Mouse (Mus musculus): ENCODE data around the gene Dcbld1. TPM values are rescaled to one million over a fixed set of nuclear protein-coding genes. Genes with fewer than 3 reads are reported as not detected.
"Not testable (repeated sequence)": the region's sequence is repeated elsewhere in the genome, so short reads cannot be mapped to it uniquely, and the experiment has no call there.

Gene Dcbld1
- polyA plus RNA-seq, 1 experiment: not detected

- TF ChIP-seq POLR2A (IDR thresholded peaks at IDR 0.05; ENCODE audit: borderline replicate concordance, low read depth, low read length) (no peak), CTCF (IDR thresholded peaks at IDR 0.05; ENCODE audit: low read depth, low read length) (no peak)
- H3K4me1 ChIP-seq (ENCODE audit: control insufficient read depth, insufficient read depth, low read length): no peaks in the 10 kb centered on the region
- H3K27ac ChIP-seq (ENCODE audit: insufficient read depth, low read depth, low read length): no peak overlapping the region
- no peak overlapping the region for H3K4me3 ChIP-seq (ENCODE audit: insufficient read depth, low read length)
These were observed 43.2 kb downstream of the Dcbld1 start for GRCm38 (mm10) chr10:52276579-52276978.

GRCm38 (mm10) chr10:52277564-52277963, 44.1 kb downstream of the Dcbld1 start:
- not testable (repeated sequence) for H3K4me1 ChIP-seq (ENCODE audit: control insufficient read depth, insufficient read depth, low read length); H3K27ac ChIP-seq (ENCODE audit: insufficient read depth, low read depth, low read length); H3K4me3 ChIP-seq (ENCODE audit: insufficient read depth, low read length)

- Histone ChIP-seq H3K4me3 (ENCODE audit: insufficient read depth, low read length) (no peak overlapping the region), H3K27ac (ENCODE audit: insufficient read depth, low read depth, low read length) (no peak overlapping the region), H3K4me1 (ENCODE audit: control insufficient read depth, insufficient read depth, low read length) (no peaks in the 10 kb centered on the region)
- TF ChIP-seq CTCF (IDR thresholded peaks at IDR 0.05; ENCODE audit: low read depth, low read length) (no peak), POLR2A (IDR thresholded peaks at IDR 0.05; ENCODE audit: borderline replicate concordance, low read depth, low read length) (no peak)
These were observed 44.6 kb downstream of the Dcbld1 start for GRCm38 (mm10) chr10:52278011-52278434.

- TF ChIP-seq CTCF (IDR thresholded peaks at IDR 0.05; ENCODE audit: low read depth, low read length) (no peak), POLR2A (IDR thresholded peaks at IDR 0.05; ENCODE audit: borderline replicate concordance, low read depth, low read length) (no peak)
- Histone ChIP-seq H3K27ac (ENCODE audit: insufficient read depth, low read depth, low read length) (no peak overlapping the region), H3K4me3 (ENCODE audit: insufficient read depth, low read length) (no peak overlapping the region), H3K4me1 (ENCODE audit: control insufficient read depth, insufficient read depth, low read length) (no peaks in the 10 kb centered on the region)
These were observed 45.4 kb downstream of the Dcbld1 start for GRCm38 (mm10) chr10:52278866-52279265.

GRCm38 (mm10) chr10:52279876-52280275, 46.5 kb downstream of the Dcbld1 start:
- TF ChIP-seq POLR2A (IDR thresholded peaks at IDR 0.05; ENCODE audit: borderline replicate concordance, low read depth, low read length): no peak
- no peak for TF ChIP-seq CTCF (IDR thresholded peaks at IDR 0.05; ENCODE audit: low read depth, low read length)
- no peak overlapping the region for H3K4me3 ChIP-seq (ENCODE audit: insufficient read depth, low read length)

GRCm38 (mm10) chr10:52280623-52281022, 47.2 kb downstream of the Dcbld1 start:
- Histone ChIP-seq H3K4me1 (ENCODE audit: control insufficient read depth, insufficient read depth, low read length) (no peaks in the 10 kb centered on the region), H3K27ac (ENCODE audit: insufficient read depth, low read depth, low read length) (no peak overlapping the region), H3K4me3 (ENCODE audit: insufficient read depth, low read length) (no peak overlapping the region)
- no peak for TF ChIP-seq CTCF (IDR thresholded peaks at IDR 0.05; ENCODE audit: low read depth, low read length)
- no peak for TF ChIP-seq POLR2A (IDR thresholded peaks at IDR 0.05; ENCODE audit: borderline replicate concordance, low read depth, low read length)

More at GRCm38 (mm10) chr10:52279876-52280275, 46.5 kb downstream of the Dcbld1 start:
- H3K4me1 ChIP-seq (ENCODE audit: control insufficient read depth, insufficient read depth, low read length): no peaks in the 10 kb centered on the region
- no peak overlapping the region for H3K27ac ChIP-seq (ENCODE audit: insufficient read depth, low read depth, low read length)

- Histone ChIP-seq H3K4me1 (ENCODE audit: control insufficient read depth, insufficient read depth, low read length) (no peaks in the 10 kb centered on the region), H3K4me3 (ENCODE audit: insufficient read depth, low read length) (no peak overlapping the region), H3K27ac (ENCODE audit: insufficient read depth, low read depth, low read length) (no peak overlapping the region)
- TF ChIP-seq POLR2A (IDR thresholded peaks at IDR 0.05; ENCODE audit: borderline replicate concordance, low read depth, low read length): no peak
- TF ChIP-seq CTCF (IDR thresholded peaks at IDR 0.05; ENCODE audit: low read depth, low read length): no peak
These were observed 47.9 kb downstream of the Dcbld1 start for GRCm38 (mm10) chr10:52281337-52281736.

- H3K4me3 ChIP-seq (ENCODE audit: insufficient read depth, low read length): no peak overlapping the region
- no peak overlapping the region for H3K27ac ChIP-seq (ENCODE audit: insufficient read depth, low read depth, low read length)
- no peak for TF ChIP-seq CTCF (IDR thresholded peaks at IDR 0.05; ENCODE audit: low read depth, low read length)
- TF ChIP-seq POLR2A (IDR thresholded peaks at IDR 0.05; ENCODE audit: borderline replicate concordance, low read depth, low read length): no peak
- no peaks in the 10 kb centered on the region for H3K4me1 ChIP-seq (ENCODE audit: control insufficient read depth, insufficient read depth, low read length)
These were observed 51.2 kb downstream of the Dcbld1 start for GRCm38 (mm10) chr10:52284578-52284977.

GRCm38 (mm10) chr10:52287852-52288533, 54.6 kb downstream of the Dcbld1 start:
- TF ChIP-seq CTCF (IDR thresholded peaks at IDR 0.05; ENCODE audit: low read depth, low read length): no peak
- no peak for TF ChIP-seq POLR2A (IDR thresholded peaks at IDR 0.05; ENCODE audit: borderline replicate concordance, low read depth, low read length)
- no peak overlapping the region for H3K4me3 ChIP-seq (ENCODE audit: insufficient read depth, low read length)
- no peaks in the 10 kb centered on the region for H3K4me1 ChIP-seq (ENCODE audit: control insufficient read depth, insufficient read depth, low read length)
- no peak overlapping the region for H3K27ac ChIP-seq (ENCODE audit: insufficient read depth, low read depth, low read length)

GRCm38 (mm10) chr10:52289261-52289660, 55.8 kb downstream of the Dcbld1 start:
- Histone ChIP-seq H3K4me1 (ENCODE audit: control insufficient read depth, insufficient read depth, low read length) (no peaks in the 10 kb centered on the region), H3K27ac (ENCODE audit: insufficient read depth, low read depth, low read length) (no peak overlapping the region), H3K4me3 (ENCODE audit: insufficient read depth, low read length) (no peak overlapping the region)
- no peak for TF ChIP-seq CTCF (IDR thresholded peaks at IDR 0.05; ENCODE audit: low read depth, low read length)
- TF ChIP-seq POLR2A (IDR thresholded peaks at IDR 0.05; ENCODE audit: borderline replicate concordance, low read depth, low read length): no peak

- H3K4me1 ChIP-seq (ENCODE audit: control insufficient read depth, insufficient read depth, low read length); H3K27ac ChIP-seq (ENCODE audit: insufficient read depth, low read depth, low read length); H3K4me3 ChIP-seq (ENCODE audit: insufficient read depth, low read length): not testable (repeated sequence)
These were observed 59.0 kb downstream of the Dcbld1 start for GRCm38 (mm10) chr10:52292391-52292790.

All from bone marrow macrophage, adult 2 months (primary cell).